Mouse (Mus musculus) midbrain, postnatal 0 days (tissue): ENCODE data around the gene Slc29a2. TPM values are rescaled to one million over a fixed set of nuclear protein-coding genes. Genes with fewer than 3 reads are reported as not detected.
A peak's percentile ranks its signal among the peaks of the same experiment; 100 is the strongest.

Experiments
- ATAC-seq: fragments of 200-750 bp; cut with Nextera tagmentation; 2 replicates; pipeline ENCODE4 v1.8.0; 2017; ENCODE audit warnings: moderate number of reproducible peaks, mild to moderate bottlenecking, moderate TSS enrichment, moderate library complexity; ENCODE audit not compliant: low FRiP score
- DNase-seq: peaks from one replicate; pipeline ENCODE4 v3.0.0-alpha.2; 2015; ENCODE audit warnings: low spot score
- H3K27ac ChIP-seq: fragments of 300-500 bp; sonication (generic); 2 replicates; pipeline ENCODE4 v1.5.1; 2014; ENCODE audit warnings: low read depth, mild to moderate bottlenecking, low read length, mixed read lengths
- H3K27me3 ChIP-seq: fragments of 300-500 bp; sonication (generic); 2 replicates; pipeline ENCODE4 v1.6.1; 2014; ENCODE audit warnings: low read length, control low read depth, mixed read lengths; ENCODE audit not compliant: insufficient read depth
- H3K36me3 ChIP-seq: fragments of 300-500 bp; sonication (generic); 2 replicates; pipeline ENCODE4 v1.6.1; 2014; ENCODE audit warnings: low read length, control low read depth, mixed read lengths; ENCODE audit not compliant: insufficient read depth
- H3K4me1 ChIP-seq: fragments of 300-500 bp; sonication (generic); 2 replicates; pipeline ENCODE4 v1.6.1; 2014; ENCODE audit warnings: mild to moderate bottlenecking, control low read depth, antibody characterized with exemption, low read length, mixed read lengths; ENCODE audit not compliant: insufficient read depth
- H3K4me2 ChIP-seq: fragments of 300-500 bp; sonication (generic); 2 replicates; pipeline ENCODE4 v1.6.1; 2014; ENCODE audit warnings: low read depth, mild to moderate bottlenecking, low read length, mixed read lengths; ENCODE audit not compliant: poor library complexity, severe bottlenecking
- H3K4me3 ChIP-seq: fragments of 300-500 bp; sonication (generic); 2 replicates; pipeline ENCODE4 v1.5.1; 2014; ENCODE audit warnings: low read depth, mild to moderate bottlenecking, low read length, moderate library complexity
- H3K9ac ChIP-seq: fragments of 300-500 bp; sonication (generic); replicated peaks from 2 replicates; pipeline ENCODE4 v1.6.1; 2014; ENCODE audit warnings: mild to moderate bottlenecking, low read length, moderate library complexity, mixed read lengths; ENCODE audit not compliant: poor library complexity, severe bottlenecking
- H3K9me3 ChIP-seq: fragments of 300-500 bp; sonication (generic); 2 replicates; pipeline ENCODE4 v1.6.1; 2016; ENCODE audit warnings: low read length, control low read depth
- CTCF ChIP-seq: IDR thresholded peaks from 2 replicates; pipeline ENCODE4 v1.5.1; 2016; ENCODE audit warnings: antibody characterized with exemption, mild to moderate bottlenecking
- WGBS: fragments of 180-500 bp; shearing (Covaris S2); extraction: QIAGEN DNeasy Blood & Tissue Kit; methylation state at CpG from one replicate; pipeline ENCODE4 v1.1.7; 2014; 5-methylcytosine and 5-hydroxymethylcytosine counted together
- polyA plus RNA-seq: library from polyadenylated mRNA; unstranded; fragments of >200 nt; fragmentation: Nextera tagmentation; extraction: Ambion mirVana; gene quantifications from 2 replicates; pipeline ENCODE4 v1.2.1, GENCODE M21; 2015
- total RNA-seq: library from RNA; depleted of rRNA; stranded (reverse); fragments of >200 nt; gene quantifications from 2 replicates; pipeline ENCODE4 v1.2.3, GENCODE M21; 2014; rRNA removed

The Slc29a2 gene
- total RNA-seq: 21.4 and 30.2 TPM in 2 replicates
- 19.1 and 21.1 TPM in 2 replicates for polyA plus RNA-seq

DNA sequence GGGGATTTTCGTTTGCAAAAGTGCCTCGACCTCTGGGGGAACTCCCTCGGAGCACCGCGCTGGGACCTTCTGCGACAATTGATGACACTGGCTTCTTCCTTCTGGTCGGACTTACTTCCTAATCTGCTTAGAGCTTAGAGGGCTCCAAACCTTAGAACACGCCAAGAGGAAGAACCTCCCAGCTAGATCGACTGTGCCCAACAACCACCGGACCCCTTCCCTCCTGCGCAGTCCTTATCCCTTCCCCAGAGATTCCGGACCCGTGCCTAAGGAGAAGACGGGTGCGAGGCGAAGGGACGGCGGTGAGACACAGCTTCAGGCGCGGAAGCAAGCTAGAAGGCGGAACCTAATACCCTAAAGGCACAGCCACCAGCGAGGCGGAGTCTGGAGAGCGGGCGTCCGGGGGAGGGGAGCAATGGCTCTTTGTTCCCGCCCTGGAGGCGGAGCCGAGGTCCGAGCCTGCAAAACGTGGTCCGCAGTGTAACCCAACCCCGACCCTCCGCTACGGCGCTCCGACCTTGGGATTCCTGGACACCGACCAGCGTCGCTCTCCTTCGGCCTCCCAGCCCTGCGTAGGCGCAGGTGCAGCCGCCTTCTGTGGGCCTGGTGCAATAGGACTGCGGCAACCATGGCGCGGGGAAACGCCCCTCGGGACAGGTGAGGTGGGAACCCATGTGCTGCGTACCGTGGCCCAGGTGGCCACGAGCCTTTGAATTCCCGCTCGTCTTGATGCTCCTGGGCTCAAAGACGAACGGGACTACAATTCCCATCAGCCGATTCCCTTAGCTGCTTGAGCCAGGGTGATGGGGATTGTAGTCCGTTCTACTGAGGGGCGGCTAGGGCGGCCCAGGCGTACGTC is at the start of gene Slc29a2:
Slc29a2 (plus strand) TSS at position 240 of the 859 bp plus-strand sequence.
- DNase-seq: peak; percentile 95
- peak within 1 kb of the TSS; percentile 85 for H3K9ac ChIP-seq
- peak within 1 kb of the TSS; percentile 76 for H3K4me2 ChIP-seq
- no peak for TF ChIP-seq CTCF
- peak within 1 kb of the TSS; percentile 90 for H3K27ac ChIP-seq
- H3K27me3 ChIP-seq: no peaks in the 10 kb centered on the region
- under 1% methylated on average over 61 of the region's 62 CpGs for WGBS
- H3K9me3 ChIP-seq: no peaks in the 10 kb centered on the region
- H3K4me3 ChIP-seq: peak within 1 kb of the TSS; percentile 72
- peaks cover 12% of the 10 kb centered on the region for H3K36me3 ChIP-seq
- peak; percentile 93 for ATAC-seq
- no peaks in the 10 kb centered on the region for H3K4me1 ChIP-seq

DNA sequence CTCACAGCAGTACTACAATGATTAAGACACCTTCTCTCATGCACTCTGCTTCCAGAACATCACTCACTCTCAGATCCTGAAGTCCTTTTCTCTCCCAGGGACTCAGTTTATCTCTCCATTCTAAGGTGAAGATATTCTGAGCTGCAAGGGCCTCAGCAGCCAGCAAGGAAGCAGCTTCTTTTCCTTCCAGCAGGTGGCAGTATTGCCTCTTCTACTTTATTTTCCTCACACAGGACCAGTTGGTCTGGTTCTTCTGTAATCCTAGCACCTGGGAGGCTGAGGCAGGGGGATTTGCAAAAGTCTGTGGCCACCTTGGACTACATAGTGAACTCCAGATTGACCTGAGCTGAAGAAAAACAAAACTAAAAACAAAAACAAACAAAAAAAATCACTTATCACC is 41.9 kb upstream of the Slc29a2 start:
- Histone ChIP-seq H3K9ac (no peak overlapping the region), H3K27ac (no peak overlapping the region), H3K36me3 (peaks cover 19% of the 10 kb centered on the region), H3K9me3 (no peaks in the 10 kb centered on the region), H3K27me3 (peaks cover 29% of the 10 kb centered on the region), H3K4me2 (no peak overlapping the region), H3K4me3 (no peak overlapping the region), H3K4me1 (no peaks in the 10 kb centered on the region)
- DNase-seq (peak; percentile 80), ATAC-seq (no peak)
- peak; percentile 94 for TF ChIP-seq CTCF

DNA sequence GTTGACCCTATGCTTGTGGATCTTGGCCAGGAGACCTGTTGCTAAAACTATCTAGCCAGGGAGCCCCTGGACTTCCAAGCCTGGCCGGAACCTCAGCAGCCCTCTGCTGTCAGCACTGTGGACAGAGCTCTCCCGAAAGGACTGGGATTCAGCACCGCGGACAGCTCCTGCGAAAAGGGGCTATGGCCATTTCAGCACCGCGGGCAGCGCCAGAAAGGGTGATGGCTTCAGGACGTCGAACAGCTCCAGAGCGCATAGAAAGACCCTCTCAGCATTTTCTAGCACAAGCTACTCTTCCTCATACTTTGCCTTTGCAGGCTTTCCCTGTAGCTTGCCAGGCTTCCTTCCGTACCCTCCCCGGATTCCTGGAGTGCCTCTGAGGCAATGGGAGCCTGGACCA is 34.6 kb upstream of the Slc29a2 start:
- WGBS: 4% methylated on average over 13 of the region's 13 CpGs
- peak overlapping the region; percentile 71; the same call in 1 of the 2 replicates for H3K9ac ChIP-seq
- H3K4me2 ChIP-seq: peak overlapping the region; percentile 74
- no peaks in the 10 kb centered on the region for H3K9me3 ChIP-seq
- H3K36me3 ChIP-seq: peaks cover 22% of the 10 kb centered on the region
- peaks cover 20% of the 10 kb centered on the region for H3K27me3 ChIP-seq
- ATAC-seq (no peak), DNase-seq (peak; percentile 74)
- peak overlapping the region; percentile 62; the same call in 1 of the 2 replicates for H3K27ac ChIP-seq
- peak; percentile 21; the same call in 1 of the 2 replicates for TF ChIP-seq CTCF
- H3K4me3 ChIP-seq: peak overlapping the region; percentile 55
- H3K4me1 ChIP-seq: peaks cover 13% of the 10 kb centered on the region; the same call in 1 of the 2 replicates

DNA sequence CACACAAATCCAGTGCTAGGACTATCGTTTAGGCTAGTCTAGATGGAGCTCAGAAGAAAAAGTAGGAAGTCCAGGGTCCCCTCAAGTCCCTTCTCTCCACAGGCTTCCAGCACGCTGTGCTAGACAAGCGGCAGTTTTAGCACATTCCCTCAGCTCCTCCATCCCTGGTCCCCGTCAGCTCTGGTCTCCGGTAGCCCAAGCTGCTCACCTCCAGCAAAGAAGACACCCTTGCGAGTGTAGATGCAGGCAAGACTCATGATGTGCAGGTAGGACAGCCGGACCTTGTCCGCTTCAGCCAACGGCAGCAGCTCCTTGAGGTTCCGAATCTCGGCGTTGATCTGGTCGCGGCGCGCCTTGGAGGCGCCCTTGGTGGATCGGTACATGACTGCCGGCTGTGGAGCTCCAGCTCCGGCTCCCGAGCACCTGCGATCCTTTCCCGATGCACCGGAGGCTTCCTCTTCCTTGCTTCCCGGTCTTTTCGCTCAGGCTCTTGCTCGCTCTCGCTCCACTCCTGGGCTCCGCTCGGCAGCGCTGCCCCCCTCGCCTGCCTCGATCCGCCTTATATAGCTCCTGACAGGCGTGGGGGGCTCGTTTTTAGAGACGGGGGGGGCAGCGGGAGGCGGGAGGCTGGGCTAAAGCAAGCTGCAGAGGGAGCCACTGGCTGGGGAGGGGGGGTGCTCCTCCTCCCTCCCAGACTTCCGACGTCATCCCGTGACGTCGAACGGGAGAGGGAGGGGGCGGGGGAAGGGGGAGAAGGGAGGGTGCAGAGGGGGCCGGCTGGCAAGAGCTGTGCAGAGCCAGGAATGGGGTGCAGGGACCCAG is 34.0 kb upstream of the Slc29a2 start:
- H3K36me3 ChIP-seq: peaks cover 17% of the 10 kb centered on the region
- no peaks in the 10 kb centered on the region for H3K9me3 ChIP-seq
- H3K27ac ChIP-seq: peak overlapping the region; percentile 62
- peak overlapping the region; percentile 71 for H3K9ac ChIP-seq
- peaks cover 19% of the 10 kb centered on the region; the same call in 1 of the 2 replicates for H3K4me1 ChIP-seq
- peak overlapping the region; percentile 55 for H3K4me3 ChIP-seq
- DNase-seq (peak; percentile 83), ATAC-seq (peak; percentile 79)
- 6% methylated on average over 44 of the region's 47 CpGs for WGBS
- H3K4me2 ChIP-seq: peak overlapping the region; percentile 74
- TF ChIP-seq CTCF: peak; percentile 35
- H3K27me3 ChIP-seq: peaks cover 14% of the 10 kb centered on the region

DNA sequence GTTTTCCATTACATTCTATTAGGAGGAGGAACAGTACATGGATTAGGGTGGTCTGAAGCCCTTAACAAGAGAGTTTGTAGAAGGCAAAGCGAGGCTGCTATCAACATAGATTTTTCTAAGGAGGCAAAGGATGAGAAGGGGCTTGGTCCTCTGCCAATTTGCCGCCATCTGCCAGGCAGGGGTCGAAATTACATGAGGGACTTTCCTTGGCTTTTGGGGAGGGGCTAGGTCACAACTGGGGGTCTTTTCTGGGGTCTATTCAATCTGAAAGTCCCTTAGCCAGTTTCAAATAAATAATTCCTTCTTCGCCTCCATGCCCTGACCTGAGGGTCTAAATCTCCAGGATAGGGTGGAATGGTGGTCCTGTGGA is 33.4 kb upstream of the Slc29a2 start, which contains the start of gene Npas4:
Npas4 (minus strand) TSS at position 61 of the 370 bp plus-strand sequence.
- peak within 1 kb of the TSS; percentile 55 for H3K4me3 ChIP-seq
- H3K4me1 ChIP-seq: peaks cover 23% of the 10 kb centered on the region; the same call in 1 of the 2 replicates
- 9% methylated on average over 4 of the region's 4 CpGs for WGBS
- H3K9me3 ChIP-seq: no peaks in the 10 kb centered on the region
- ATAC-seq: no peak
- peak within 1 kb of the TSS; percentile 74 for H3K4me2 ChIP-seq
- DNase-seq: no peak
- peak within 1 kb of the TSS; percentile 62 for H3K27ac ChIP-seq
- no peak; the same call in 1 of the 2 replicates for TF ChIP-seq CTCF
- H3K36me3 ChIP-seq: peaks cover 17% of the 10 kb centered on the region
- peaks cover 11% of the 10 kb centered on the region for H3K27me3 ChIP-seq
- peak within 1 kb of the TSS; percentile 71 for H3K9ac ChIP-seq
